Mouse (Mus musculus) left cerebral cortex, adult 9 months (tissue): Measurements from ENCODE around the gene D5Ertd579e.

Experiments used
- DNase-seq, 2 experiments: peaks; one replicate each; pipeline ENCODE4 v3.0.0; 2022; ENCODE audit warnings: low spot score in 2 of 2

D5Ertd579e gene

GRCm38 (mm10) chr5:36695461-36696231 is at the start of gene D5Ertd579e:
TSS of gene D5Ertd579e (minus strand) at chr5:36696024.
- DNase-seq: peak; percentile 79 to 96

- peak in 1 of 2 experiments; percentile 91 for DNase-seq
These were observed 46.5 kb upstream of the D5Ertd579e start for GRCm38 (mm10) chr5:36742126-36742848.

GRCm38 (mm10) chr5:36739829-36740228 is 44.0 kb upstream of the D5Ertd579e start:
- peak in 1 of 2 experiments; percentile 51 for DNase-seq

GRCm38 (mm10) chr5:36738799-36739615 is 43.2 kb upstream of the D5Ertd579e start:
- peak; percentile 56 to 76 for DNase-seq

- no peak for DNase-seq
These were observed 41.9 kb upstream of the D5Ertd579e start for GRCm38 (mm10) chr5:36737765-36738164.

GRCm38 (mm10) chr5:36736009-36736408 is 40.2 kb upstream of the D5Ertd579e start:
- no peak for DNase-seq

- DNase-seq: no peak
These were observed 39.3 kb upstream of the D5Ertd579e start for GRCm38 (mm10) chr5:36735106-36735505.

GRCm38 (mm10) chr5:36733405-36733804 is 37.6 kb upstream of the D5Ertd579e start:
- no peak for DNase-seq

GRCm38 (mm10) chr5:36731901-36732652 is 36.3 kb upstream of the D5Ertd579e start:
- DNase-seq: no peak

GRCm38 (mm10) chr5:36730689-36731088 is 34.9 kb upstream of the D5Ertd579e start:
- DNase-seq: no peak

- DNase-seq: no peak
These were observed 34.1 kb upstream of the D5Ertd579e start for GRCm38 (mm10) chr5:36729923-36730322.

GRCm38 (mm10) chr5:36729086-36729473 is 33.3 kb upstream of the D5Ertd579e start:
- DNase-seq: no peak

- DNase-seq: no peak
These were observed 32.7 kb upstream of the D5Ertd579e start for GRCm38 (mm10) chr5:36728403-36729085.

GRCm38 (mm10) chr5:36727776-36728175 is 32.0 kb upstream of the D5Ertd579e start:
- no peak for DNase-seq

GRCm38 (mm10) chr5:36727136-36727535 is 31.3 kb upstream of the D5Ertd579e start:
- no peak for DNase-seq

- DNase-seq: no peak
These were observed 30.6 kb upstream of the D5Ertd579e start for GRCm38 (mm10) chr5:36726387-36726801.

- no peak for DNase-seq
These were observed 30.0 kb upstream of the D5Ertd579e start for GRCm38 (mm10) chr5:36725861-36726260.

GRCm38 (mm10) chr5:36724274-36724673 is 28.4 kb upstream of the D5Ertd579e start:
- no peak for DNase-seq

- no peak for DNase-seq
These were observed 27.5 kb upstream of the D5Ertd579e start for GRCm38 (mm10) chr5:36723356-36723755.

GRCm38 (mm10) chr5:36722415-36722856 is 26.6 kb upstream of the D5Ertd579e start:
- no peak for DNase-seq
